Mouse (Mus musculus) liver, embryonic 14.5 days (tissue): Measurements from ENCODE around the gene Rhot1. TPM values are rescaled to one million over a fixed set of nuclear protein-coding genes. Genes with fewer than 3 reads are reported as not detected.

ENCODE experiments used
- ATAC-seq: fragments of 200-750 bp; cut with Nextera tagmentation; 2 replicates; pipeline ENCODE4 v1.8.0; 2017; ENCODE audit warnings: moderate number of reproducible peaks, mild to moderate bottlenecking, moderate library complexity; ENCODE audit not compliant: insufficient read depth
- DNase-seq, 3 experiments: peaks; one replicate each; pipeline ENCODE4 v3.0.0-alpha.2; 2012 to 2013; ENCODE audit warnings: low read depth in 3 of 3, low spot score in 3 of 3
- H3K27ac ChIP-seq: fragments of 300-500 bp; sonication (generic); 2 replicates; pipeline ENCODE4 v1.5.1; 2014; ENCODE audit warnings: moderate library complexity, mild to moderate bottlenecking, control low read depth, inconsistent platforms
- H3K27me3 ChIP-seq: fragments of 300-500 bp; sonication (generic); 2 replicates; pipeline ENCODE4 v1.6.1; 2014; ENCODE audit warnings: mild to moderate bottlenecking, low read length, moderate library complexity; ENCODE audit not compliant: control insufficient read depth, insufficient read depth
- H3K36me3 ChIP-seq: fragments of 300-500 bp; sonication (generic); replicated peaks from 2 replicates; pipeline ENCODE4 v1.6.1; 2014; ENCODE audit warnings: low read depth; ENCODE audit not compliant: control insufficient read depth, insufficient read depth
- H3K4me1 ChIP-seq, 2 experiments: fragments of 200-500 bp in 1 of 2; fragments of 300-500 bp in 1 of 2; sonication (generic) in 1 of 2; replicated peaks; 2 replicates each; pipeline ENCODE4 v1.6.1; 2012 to 2014; ENCODE audit warnings: antibody characterized with exemption in 1 of 2, inconsistent platforms in 1 of 2, low read length in 1 of 2; ENCODE audit not compliant: control insufficient read depth in 2 of 2, insufficient read depth in 2 of 2
- H3K4me2 ChIP-seq: fragments of 300-500 bp; sonication (generic); 2 replicates; pipeline ENCODE4 v1.6.1; 2014; ENCODE audit warnings: low read depth, mild to moderate bottlenecking, control low read depth, moderate library complexity
- H3K4me3 ChIP-seq, 2 experiments: fragments of 200-500 bp in 1 of 2; fragments of 300-500 bp in 1 of 2; sonication (generic) in 1 of 2; 2 replicates each; pipeline ENCODE4 v1.5.1; 2012 to 2014; ENCODE audit warnings: low read depth in 2 of 2, low read length in 2 of 2, mild to moderate bottlenecking in 2 of 2, control low read depth in 1 of 2, inconsistent platforms in 1 of 2, moderate library complexity in 1 of 2; ENCODE audit not compliant: insufficient read depth in 1 of 2
- H3K9ac ChIP-seq: fragments of 300-500 bp; sonication (generic); replicated peaks from 2 replicates; pipeline ENCODE4 v1.6.1; 2014; ENCODE audit warnings: mild to moderate bottlenecking, control low read depth, moderate library complexity
- H3K9me3 ChIP-seq: fragments of 300-500 bp; sonication (generic); 2 replicates; pipeline ENCODE4 v1.6.1; 2016; ENCODE audit warnings: low read length, mixed read lengths; ENCODE audit not compliant: control insufficient read depth
- CTCF ChIP-seq: IDR thresholded peaks from 2 replicates; pipeline ENCODE4 v1.5.1; 2016; ENCODE audit warnings: antibody characterized with exemption, low read depth, control low read depth
- EP300 ChIP-seq: IDR thresholded peaks from 2 replicates; pipeline ENCODE4 v1.6.1; 2016; ENCODE audit warnings: antibody characterized with exemption, low read depth
- WGBS: fragments of 180-500 bp; shearing (Covaris S2); extraction: QIAGEN DNeasy Blood & Tissue Kit; methylation state at CpG from one replicate; pipeline ENCODE4 v1.1.7; 2014; ENCODE audit not compliant: insufficient replicate concordance; 5-methylcytosine and 5-hydroxymethylcytosine counted together
- polyA plus RNA-seq, 2 experiments: library from polyadenylated mRNA; depleted of rRNA in 1 of 2; stranded (reverse) in 1 of 2; unstranded in 1 of 2; fragments of >200 nt; fragmentation: Nextera tagmentation in 1 of 2; extraction: Ambion mirVana in 1 of 2; gene quantifications; 2 replicates each; pipeline versions ENCODE4 v1.2.1 to v1.2.3; 2012 to 2014

The Rhot1 gene
- polyA plus RNA-seq, 2 experiments: 11.6 to 21.6 TPM

GRCm38 (mm10) chr11:80247026-80247425 is 38.2 kb downstream of the Rhot1 start:
- ATAC-seq (no peak), DNase-seq (no peak)

GRCm38 (mm10) chr11:80248531-80248930 is 39.7 kb downstream of the Rhot1 start:
- no peaks in the 10 kb centered on the region for H3K9me3 ChIP-seq
- H3K4me3 ChIP-seq: no peak overlapping the region
- H3K4me2 ChIP-seq: no peak overlapping the region
- WGBS: 79% methylated on average over 3 of the region's 3 CpGs
- no peaks in the 10 kb centered on the region for H3K27me3 ChIP-seq
- H3K27ac ChIP-seq: no peak overlapping the region
- TF ChIP-seq EP300 (no peak), CTCF (no peak)
- H3K9ac ChIP-seq: no peak overlapping the region
- ATAC-seq (no peak), DNase-seq (no peak)
- H3K4me1 ChIP-seq: no peaks in the 10 kb centered on the region
- peaks cover 19% of the 10 kb centered on the region for H3K36me3 ChIP-seq

More at GRCm38 (mm10) chr11:80247026-80247425, 38.2 kb downstream of the Rhot1 start:
- H3K9ac ChIP-seq: no peak overlapping the region
- H3K27me3 ChIP-seq: no peaks in the 10 kb centered on the region
- H3K27ac ChIP-seq: no peak overlapping the region
- H3K4me3 ChIP-seq: no peak overlapping the region
- H3K4me1 ChIP-seq: no peaks in the 10 kb centered on the region
- H3K9me3 ChIP-seq: no peaks in the 10 kb centered on the region
- peaks cover 20% of the 10 kb centered on the region for H3K36me3 ChIP-seq
- TF ChIP-seq EP300 (no peak), CTCF (no peak)
- H3K4me2 ChIP-seq: no peak overlapping the region

- WGBS: 81% methylated on average over 8 of the region's 8 CpGs
- H3K27ac ChIP-seq: no peak overlapping the region
- no peak overlapping the region for H3K4me3 ChIP-seq
- DNase-seq: no peak
- H3K9ac ChIP-seq: no peak overlapping the region
- no peaks in the 10 kb centered on the region for H3K27me3 ChIP-seq
- TF ChIP-seq CTCF: no peak
- TF ChIP-seq EP300: no peak
- H3K4me2 ChIP-seq: no peak overlapping the region
- H3K9me3 ChIP-seq: no peaks in the 10 kb centered on the region
- no peaks in the 10 kb centered on the region; the same call in 1 of the 2 replicates for H3K36me3 ChIP-seq
- no peaks in the 10 kb centered on the region for H3K4me1 ChIP-seq
- ATAC-seq: no peak
Measured at GRCm38 (mm10) chr11:80264137-80264536, 55.3 kb downstream of the Rhot1 start.

GRCm38 (mm10) chr11:80271096-80271495 is 62.3 kb downstream of the Rhot1 start:
- no peaks in the 10 kb centered on the region; the same call in 1 of the 2 replicates for H3K36me3 ChIP-seq
- H3K9me3 ChIP-seq: no peaks in the 10 kb centered on the region
- TF ChIP-seq CTCF (no peak), EP300 (no peak)
- no peak for ATAC-seq
- H3K9ac ChIP-seq: no peak overlapping the region
- H3K27ac ChIP-seq: no peak overlapping the region
- H3K4me3 ChIP-seq: no peak overlapping the region
- H3K4me1 ChIP-seq: no peaks in the 10 kb centered on the region
- no peaks in the 10 kb centered on the region for H3K27me3 ChIP-seq
- 61% methylated on average over 5 of the region's 5 CpGs for WGBS
- H3K4me2 ChIP-seq: no peak overlapping the region
- DNase-seq: no peak

GRCm38 (mm10) chr11:80275011-80275410 is 66.2 kb downstream of the Rhot1 start:
- no peak for ATAC-seq
- WGBS: 54% methylated on average over 3 of the region's 3 CpGs
- TF ChIP-seq EP300 (no peak), CTCF (peak; percentile 27; the same call in 1 of the 2 replicates)
- Histone ChIP-seq H3K36me3 (no peaks in the 10 kb centered on the region), H3K4me3 (no peak overlapping the region), H3K9ac (no peak overlapping the region), H3K9me3 (no peaks in the 10 kb centered on the region), H3K4me2 (no peak overlapping the region), H3K4me1 (no peaks in the 10 kb centered on the region), H3K27me3 (no peaks in the 10 kb centered on the region), H3K27ac (no peak overlapping the region)
- no peak for DNase-seq
